ENCODE assay signal across 14 mouse cellular contexts in genomic region chr1:90404717-90405487, GRCm38 (mm10).
DNase-seq lines count a peak whose midpoint lies in the region; ATAC-seq and TF ChIP-seq lines count a peak whose summit lies in the region.
"Had no signal": no experiment of that assay in that cellular context is flagged by ENCODE, and none has a peak within 500 bp of the region (broad histone marks: within the 10 kb centered on the region; RNA-seq: fewer than 3 reads in every experiment).

No protein-coding gene starts in this region.

- no peaks in the 10 kb centered on the region for H3K79me2 ChIP-seq in liver, adult 2 months (ENCODE audit: control insufficient read depth, insufficient read depth, low read length)

- no peak overlapping the region for H3K4me2 ChIP-seq in liver, embryonic 13.5 days
- H3K4me2 ChIP-seq: liver, embryonic 15.5 days; neural tube, embryonic 12.5 days had no signal

- no peak overlapping the region for H3K9ac ChIP-seq in liver, adult 2 months (ENCODE audit: low read depth, low read length)
- no peak overlapping the region for H3K9ac ChIP-seq in liver, embryonic 13.5 days
- H3K9ac ChIP-seq: liver, embryonic 15.5 days; neural tube, embryonic 12.5 days had no signal

- ATAC-seq in liver, embryonic 13.5 days (ENCODE audit: low read depth) = 0 out of 2 replicates have a peak, but pooled peaks have one; percentile 43
- ATAC-seq: forebrain, embryonic 14.5 days had no signal

- no peaks in the 10 kb centered on the region for H3K36me3 ChIP-seq in liver, adult 2 months (ENCODE audit: control insufficient read depth, insufficient read depth, low read length)
- H3K36me3 ChIP-seq in liver, embryonic 13.5 days = no peaks in the 10 kb centered on the region
- H3K36me3 ChIP-seq: liver, embryonic 15.5 days; neural tube, embryonic 12.5 days had no signal

- no peak for TF ChIP-seq POLR2A in liver, adult 2 months (IDR thresholded peaks at IDR 0.05; ENCODE audit: extremely low read depth, insufficient read depth, low read length)

- peak; percentile 87 for DNase-seq in liver, adult 2 months (ENCODE audit: extremely low read depth, low read depth, low spot score)
- no peak for DNase-seq in liver
- peak; percentile 24 for DNase-seq in testis, postnatal 14 days (ENCODE audit: low spot score)
- no peak for DNase-seq in testis, postnatal 10 days (ENCODE audit: low spot score)
- no peak for DNase-seq in liver, embryonic 13.5 days
- DNase-seq in kidney, adult 11 months = no peak
- no peak for DNase-seq in cerebellum, postnatal 4 days (ENCODE audit: low spot score in 2 of 2)
- DNase-seq: cerebellum, adult 11 months; gastrocnemius, adult 2 months; heart, adult 2 months; kidney, adult 9 months had no signal

- no peak for TF ChIP-seq CTCF in liver, adult 2 months (IDR thresholded peaks at IDR 0.05; ENCODE audit: low read depth, low read length)

- peaks cover 3% of the 10 kb centered on the region; the same call in 1 of the 2 replicates for H3K4me1 ChIP-seq in liver, adult 2 months (ENCODE audit: control insufficient read depth, insufficient read depth, low read length)
- H3K4me1 ChIP-seq in liver, embryonic 13.5 days (replicated peaks) = 0 out of 2 replicates have a peak, but pooled peaks cover 4% of the 10 kb centered on the region
- H3K4me1 ChIP-seq: liver, embryonic 15.5 days had no signal

- H3K27me3 ChIP-seq in liver, adult 2 months (ENCODE audit: control insufficient read depth, insufficient read depth, low read length) = no peaks in the 10 kb centered on the region
- no peaks in the 10 kb centered on the region for H3K27me3 ChIP-seq in liver, embryonic 13.5 days
- H3K27me3 ChIP-seq: liver, embryonic 15.5 days had no signal

- no peaks in the 10 kb centered on the region for H3K9me3 ChIP-seq in liver, embryonic 13.5 days (replicated peaks)
- H3K9me3 ChIP-seq: liver, embryonic 15.5 days; neural tube, embryonic 12.5 days had no signal

- H3K4me3 ChIP-seq in liver, adult 2 months (ENCODE audit: insufficient read depth, low read depth, low read length) = no peak overlapping the region
- no peak overlapping the region for H3K4me3 ChIP-seq in liver, embryonic 13.5 days (replicated peaks)
- H3K4me3 ChIP-seq: gastrocnemius, adult 2 months; heart, adult 2 months; liver, embryonic 15.5 days; neural tube, embryonic 12.5 days had no signal

- WGBS in liver, adult 2 months = 21% methylated on average over 6 of the region's 6 CpGs
- WGBS in liver, embryonic 13.5 days (ENCODE audit: insufficient replicate concordance) = 53% methylated on average over 6 of the region's 6 CpGs

- H3K27ac ChIP-seq in liver, adult 2 months (replicated peaks; ENCODE audit: insufficient read depth, low read depth, low read length) = no peak overlapping the region
- H3K27ac ChIP-seq in liver, embryonic 13.5 days = no peak overlapping the region
- H3K27ac ChIP-seq: gastrocnemius, adult 2 months; heart, adult 2 months; liver, embryonic 15.5 days; neural tube, embryonic 12.5 days had no signal

Comparison
In these comparisons a context has a peak if more than half of its experiments do, and no peak if none do; other contexts are left out.
1. DNase-seq: peak in liver, adult 2 months (single experiment) and testis, postnatal 14 days (single experiment); none in liver (single experiment), testis, postnatal 10 days (single experiment), liver, embryonic 13.5 days (single experiment), kidney, adult 11 months (single experiment) and cerebellum, postnatal 4 days (0 of 2).